Mouse (Mus musculus) myocyte (in vitro differentiated cells): ENCODE results near the gene Resp18.

Experiments used
- MYOD1 ChIP-seq, 3 experiments: IDR thresholded peaks; one replicate each; pipeline ENCODE4 v1.6.1; 2011; ENCODE audit warnings: control low read depth in 2 of 3, low read depth in 2 of 3, mild to moderate bottlenecking in 2 of 3, moderate library complexity in 1 of 3; ENCODE audit not compliant: insufficient read length in 2 of 3, control insufficient read depth in 1 of 3
- POLR2A ChIP-seq: IDR thresholded peaks from one replicate; pipeline ENCODE4 v1.6.1; 2011; ENCODE audit warnings: low read depth, mild to moderate bottlenecking, control low read depth, moderate library complexity; ENCODE audit not compliant: insufficient read length

DNA sequence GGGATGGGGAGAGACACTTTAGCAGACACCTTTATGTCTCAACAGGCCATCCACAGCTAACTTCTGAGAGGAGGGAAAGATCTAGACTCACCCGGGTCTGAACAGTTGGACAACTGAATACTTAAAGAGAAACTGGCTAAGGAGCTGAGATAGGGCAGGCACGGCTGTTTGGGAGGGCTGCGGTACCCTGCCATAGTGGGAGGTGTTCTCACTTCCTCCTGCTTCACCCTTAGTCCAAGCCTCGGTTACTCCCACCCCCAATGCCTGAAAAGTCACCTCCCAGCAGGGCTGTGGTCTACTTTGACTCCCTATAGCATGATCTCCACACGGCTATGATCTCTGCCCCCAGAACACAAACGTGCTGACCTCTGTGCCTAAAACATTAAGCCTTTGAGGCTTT is 54.7 kb downstream of the Resp18 start:
- TF ChIP-seq MYOD1 (IDR thresholded peaks at IDR 0.05; ENCODE audit: control insufficient read depth in 1 of 3, insufficient read length in 2 of 3, low read depth in 2 of 3) = no peak
- TF ChIP-seq POLR2A = no peak
